Mouse (Mus musculus) cerebellum, postnatal 14 days (tissue): ENCODE measurements around the gene Dnajb7.

ENCODE experiments used
- DNase-seq, 2 experiments: peaks; one replicate each; pipeline ENCODE4 v3.0.0; 2021; ENCODE audit warnings: mixed read lengths in 2 of 2

Dnajb7 gene

DNA sequence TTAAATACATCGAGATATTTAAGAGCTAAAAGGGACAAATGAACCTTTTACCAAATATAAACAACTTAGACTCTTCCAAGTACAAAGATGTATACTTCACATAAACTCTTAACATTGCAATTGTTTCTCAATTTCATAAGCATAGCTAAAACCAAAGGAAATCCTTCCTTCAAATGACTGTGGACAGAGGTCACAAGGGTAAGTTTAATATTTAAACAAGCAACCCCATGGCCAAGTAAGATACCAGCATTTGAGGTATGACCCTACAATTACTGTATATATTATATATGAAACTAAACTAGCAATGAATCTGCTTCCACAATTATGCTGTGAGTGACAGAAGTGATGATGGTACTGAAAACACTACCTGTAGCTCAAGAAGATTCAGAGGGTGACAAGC, 43.8 kb downstream of the Dnajb7 start:
- DNase-seq, result no peak

DNA sequence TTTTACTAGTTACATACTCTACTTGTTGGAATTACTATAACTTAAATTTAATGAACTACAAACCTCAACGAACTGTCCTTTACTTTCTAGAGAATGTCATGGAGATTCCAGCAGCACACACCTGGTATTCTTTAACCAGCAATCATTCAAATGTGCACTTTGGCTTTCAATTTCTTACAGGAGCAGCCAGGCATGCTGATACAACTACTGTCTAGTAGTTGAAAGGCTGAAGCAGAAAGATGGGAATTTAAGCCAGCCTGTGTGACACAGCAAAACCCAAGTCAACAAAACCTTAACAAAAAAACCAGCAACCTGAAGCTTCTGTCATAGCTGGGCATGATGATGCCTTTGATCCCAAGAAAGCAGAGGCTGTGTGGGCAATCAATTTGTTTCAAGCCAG, 45.6 kb downstream of the Dnajb7 start:
- no peak for DNase-seq

DNA sequence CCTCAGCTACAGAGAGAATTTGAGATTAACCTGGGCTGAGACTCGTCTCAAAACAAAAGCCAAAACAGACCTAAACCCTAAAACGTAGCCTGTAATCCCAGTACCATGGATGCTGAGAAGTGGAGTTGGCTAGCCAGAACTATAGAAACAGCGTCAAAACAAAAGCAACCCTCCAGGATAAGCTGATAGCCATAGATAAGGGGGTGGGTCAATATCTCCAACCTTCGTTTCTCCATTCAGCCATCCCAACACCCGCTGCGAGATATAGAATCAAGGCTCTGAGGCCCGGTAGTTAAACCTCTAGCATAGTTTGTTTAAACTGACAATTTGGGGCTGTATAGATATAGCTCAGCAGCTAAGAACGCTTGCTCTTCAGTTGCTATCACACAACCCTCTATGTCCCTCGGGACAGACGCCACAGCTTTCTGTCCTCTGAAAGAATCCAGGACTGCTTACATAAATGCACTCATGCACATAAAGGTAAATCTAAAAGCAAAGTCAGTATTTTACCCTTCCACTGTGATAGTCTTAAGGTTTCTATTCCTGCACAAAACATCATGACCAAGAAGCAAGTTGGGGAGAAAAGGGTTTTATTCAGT, 46.6 kb downstream of the Dnajb7 start:
- DNase-seq, result peak in 1 of 2 experiments; percentile 8

DNA sequence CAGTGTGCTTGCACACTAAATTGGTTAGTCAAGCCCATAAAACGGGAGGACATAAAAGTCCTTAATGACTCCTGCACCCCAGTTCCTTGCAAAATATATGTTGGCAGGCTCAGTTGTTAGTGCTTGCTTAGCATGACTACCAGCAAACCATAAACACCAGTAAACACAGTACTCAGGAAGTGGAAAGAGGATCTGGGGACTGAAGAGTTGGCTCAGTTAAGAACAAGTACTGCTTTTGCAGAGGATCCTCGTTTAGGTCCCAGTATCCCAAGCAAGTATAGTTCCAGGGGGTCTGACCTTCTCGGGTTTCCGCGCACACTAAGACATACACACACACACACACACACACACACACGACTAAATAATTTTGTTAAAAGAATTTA, 47.1 kb downstream of the Dnajb7 start:
- no peak for DNase-seq

DNA sequence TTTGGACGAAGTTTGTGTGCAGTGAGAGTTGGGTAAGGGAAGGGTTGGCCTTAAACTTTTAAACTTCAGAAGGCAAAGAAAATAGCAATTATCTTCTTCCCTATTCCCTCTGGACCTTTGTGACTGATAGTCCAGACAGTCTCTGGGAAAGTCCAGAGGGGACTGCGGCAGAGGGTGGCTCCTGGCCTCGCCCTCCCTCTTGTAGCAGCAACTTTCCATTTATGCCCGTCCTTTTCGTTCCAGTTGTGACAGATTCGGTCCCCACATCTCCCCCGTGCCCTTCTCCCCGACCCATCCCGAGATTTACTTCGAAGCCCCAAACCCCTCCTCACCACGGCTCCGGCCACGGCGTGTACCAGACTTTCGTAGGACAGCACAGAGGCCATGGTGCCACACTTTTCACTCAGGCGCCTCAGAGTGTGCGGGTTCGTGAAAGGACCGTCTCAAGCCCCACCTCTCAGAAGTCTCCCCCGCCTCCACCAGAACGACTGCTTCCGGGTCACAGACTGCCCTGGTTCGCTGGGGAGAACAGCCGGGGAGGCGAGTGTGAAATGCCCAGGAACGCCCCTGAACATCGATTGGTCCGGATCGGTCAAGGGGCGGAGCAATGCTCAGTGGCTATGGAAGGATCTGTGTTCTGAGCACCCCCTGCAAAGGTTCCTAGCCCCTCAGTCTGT, 47.6 kb downstream of the Dnajb7 start, which contains the start of gene Slc25a17:
Gene Slc25a17 (minus strand): TSS at position 468 of the 677 bp plus-strand sequence.
- peak; percentile 94 to 97 for DNase-seq

DNA sequence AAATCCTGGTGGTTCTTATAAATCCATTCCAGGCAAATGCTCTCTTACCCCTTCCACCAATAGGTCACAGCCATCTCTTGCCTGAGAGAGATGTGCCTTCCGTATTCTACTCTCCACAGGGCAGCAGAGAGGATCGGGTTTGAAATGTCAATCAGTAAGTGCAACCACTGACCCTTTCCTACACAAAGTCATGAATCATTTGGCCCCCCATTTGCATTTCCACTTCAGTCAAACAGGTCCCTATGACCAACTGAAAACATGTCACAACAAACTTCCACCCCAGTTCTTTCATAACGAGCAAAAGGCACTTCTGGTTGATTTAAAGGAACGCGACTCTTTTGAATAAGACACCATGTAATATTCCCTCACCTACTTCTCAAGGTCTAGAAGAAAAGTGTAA, 48.7 kb downstream of the Dnajb7 start:
- DNase-seq, result no peak

DNA sequence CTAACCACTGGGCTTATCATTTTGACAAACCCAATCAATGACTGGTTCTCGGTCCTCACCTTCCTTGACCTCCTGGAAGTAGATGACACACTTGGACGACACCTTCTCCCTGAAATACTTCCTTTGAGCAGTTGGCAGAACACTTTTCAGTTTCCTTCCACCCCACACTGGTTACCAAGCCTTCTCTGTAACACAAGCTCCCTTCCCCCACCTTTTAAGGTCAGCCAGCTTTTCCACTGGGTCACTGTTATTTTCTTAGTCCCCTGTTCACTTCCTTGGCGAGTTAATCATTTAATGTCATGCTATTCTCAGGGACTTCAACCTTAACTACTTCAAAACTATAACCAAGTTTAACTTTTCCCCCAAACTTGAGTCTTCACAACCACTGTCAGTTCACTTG, 49.2 kb downstream of the Dnajb7 start:
- DNase-seq, result no peak

DNA sequence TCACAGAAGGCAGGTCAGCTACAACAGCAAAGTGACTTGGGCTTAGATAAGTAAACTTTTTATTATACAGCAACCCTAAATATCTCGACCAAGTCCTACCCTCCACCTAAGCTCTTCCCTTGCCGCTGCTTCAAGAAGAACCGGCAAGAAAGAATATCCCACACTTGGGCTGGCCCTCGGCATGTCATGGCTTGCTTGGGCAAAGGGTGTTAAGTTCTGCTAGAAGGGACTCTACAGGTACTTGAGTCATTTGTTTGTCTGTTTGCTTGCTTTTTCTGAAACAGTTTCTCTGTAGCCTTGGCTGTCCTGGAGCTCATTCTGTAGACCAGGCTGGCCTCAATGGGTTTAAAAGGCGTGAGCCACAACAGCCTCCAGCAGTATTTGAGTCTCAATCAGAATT, 51.2 kb downstream of the Dnajb7 start:
- DNase-seq, result no peak
